Mouse (Mus musculus): Measurements from ENCODE around the gene Hand1. TPM values are rescaled to one million over a fixed set of nuclear protein-coding genes. Genes with fewer than 3 reads are reported as not detected.
"Not testable (repeated sequence)": the region's sequence is repeated elsewhere in the genome, so short reads cannot be mapped to it uniquely, and the experiment has no call there.

Hand1 gene
- polyA plus RNA-seq, 1 experiment = not detected

DNA sequence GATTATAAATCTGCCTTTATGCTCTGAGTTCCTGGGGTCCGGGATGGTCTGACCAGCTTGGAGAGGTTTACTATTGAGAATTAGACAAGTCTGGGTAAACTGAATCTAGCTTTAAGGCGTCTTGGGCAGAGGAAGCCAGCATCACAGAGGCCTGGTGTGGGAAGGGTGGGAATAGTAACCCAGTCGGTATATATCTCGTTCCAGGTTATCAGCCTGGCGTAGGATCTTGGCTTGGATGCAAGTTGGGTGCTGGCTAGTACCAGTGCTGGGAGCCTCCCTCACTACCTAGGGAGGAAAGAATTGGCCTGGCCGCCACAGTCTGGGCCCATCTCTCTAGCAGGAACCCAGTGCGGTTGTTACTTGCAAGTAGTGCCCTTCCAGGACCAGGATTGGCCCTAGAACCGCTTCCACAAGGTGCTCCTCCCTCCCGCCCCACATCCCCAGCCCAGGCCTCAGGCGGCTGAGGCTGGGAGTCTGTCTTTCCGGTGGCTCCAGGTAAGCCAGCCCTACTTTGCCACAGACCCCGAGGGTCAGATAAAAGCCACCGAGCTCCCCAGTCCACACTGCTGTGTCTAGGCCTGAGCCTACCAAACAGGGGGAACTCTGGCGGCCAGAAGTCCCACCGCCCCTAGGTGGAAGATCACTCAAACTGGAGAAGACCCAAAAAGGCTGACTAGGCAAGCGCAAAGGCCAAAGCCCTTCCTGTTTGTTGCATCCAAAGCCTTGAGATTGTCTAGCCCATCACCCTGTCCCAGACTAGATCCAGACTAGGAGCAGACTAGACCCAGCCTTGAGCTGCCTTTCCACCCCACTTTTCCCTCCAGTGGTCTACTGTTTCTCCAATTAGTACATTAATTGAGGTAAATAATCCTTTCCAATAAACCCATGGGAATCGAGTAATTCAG lies 2.5 kb downstream of the Hand1 start:
- peaks cover 42% of the 10 kb centered on the region for H3K27me3 ChIP-seq (ENCODE audit: control insufficient read depth, insufficient read depth, insufficient read length)
- H3K4me3 ChIP-seq = no peak overlapping the region
- H3K36me3 ChIP-seq (ENCODE audit: control insufficient read depth, insufficient read depth) = no peaks in the 10 kb centered on the region
- TF ChIP-seq TCF12 (IDR thresholded peaks at IDR 0.05; ENCODE audit: insufficient read depth, poor library complexity, severe bottlenecking) (no peak), USF1 (IDR thresholded peaks at IDR 0.05; ENCODE audit: low read depth) (no peak), MYOD1 (IDR thresholded peaks at IDR 0.05; ENCODE audit: control insufficient read depth in 1 of 3, insufficient read length in 2 of 3, low read depth in 2 of 3) (no peak), POLR2A (IDR thresholded peaks at IDR 0.05; ENCODE audit: insufficient read length, low read depth) (no peak), MYOG (IDR thresholded peaks at IDR 0.05; ENCODE audit: control insufficient read depth in 1 of 3, insufficient read depth in 1 of 3, insufficient read length in 2 of 3, low read depth in 2 of 3) (no peak)
- no peak overlapping the region for H3ac ChIP-seq (ENCODE audit: control insufficient read depth, insufficient read length)
- no peak overlapping the region for H3K4me2 ChIP-seq (ENCODE audit: low read depth)
- H3K79me2 ChIP-seq (ENCODE audit: control insufficient read depth, insufficient read depth) = no peaks in the 10 kb centered on the region

DNA sequence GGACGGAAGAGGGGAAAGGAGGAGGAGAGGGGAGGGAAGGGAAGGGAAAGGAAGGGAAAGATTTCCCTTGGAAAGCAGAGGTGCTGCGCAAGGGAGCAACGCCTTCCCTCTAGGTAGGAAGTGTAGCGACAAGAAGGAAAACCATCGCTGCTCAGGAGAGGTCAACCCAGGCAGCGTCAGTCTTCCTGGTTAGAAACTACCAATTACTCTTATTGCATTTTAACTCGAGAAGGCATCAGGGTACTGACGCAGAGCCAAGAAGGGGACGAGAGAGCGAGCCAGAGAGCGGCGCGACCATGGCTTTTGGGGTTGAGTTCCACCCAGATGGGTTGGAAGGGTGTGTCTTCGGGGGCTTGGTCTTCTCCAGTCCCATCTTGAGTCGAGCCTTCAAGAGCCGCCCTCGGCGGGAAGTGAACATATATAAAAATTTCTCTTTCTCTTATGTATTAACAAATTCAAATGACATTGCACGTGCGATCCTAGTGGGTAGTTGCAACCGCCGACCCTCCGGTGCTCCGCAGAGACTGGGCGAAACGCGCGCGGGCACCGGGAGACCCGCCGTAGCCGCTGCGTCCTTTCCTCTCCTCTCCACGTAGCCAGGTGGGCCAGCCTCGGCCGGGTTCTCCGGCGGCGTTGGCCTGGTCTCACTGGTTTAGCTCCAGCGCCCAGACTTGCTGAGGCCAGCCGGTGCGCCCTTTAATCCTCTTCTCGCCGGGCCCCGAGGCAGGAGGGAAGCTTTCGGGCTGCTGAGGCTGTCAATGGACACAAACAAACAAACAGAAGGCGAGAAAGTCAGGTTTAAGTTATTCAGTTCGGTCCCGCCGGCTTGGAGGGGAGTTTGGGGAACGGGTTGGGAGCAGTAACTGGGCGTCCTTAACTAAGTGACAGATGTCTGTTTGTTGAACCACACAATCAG lies 3.4 kb downstream of the Hand1 start:
- Histone ChIP-seq H3K36me3 (ENCODE audit: control insufficient read depth, insufficient read depth) (no peaks in the 10 kb centered on the region), H3K27me3 (ENCODE audit: control insufficient read depth, insufficient read depth, insufficient read length) (peaks cover 42% of the 10 kb centered on the region), H3K4me2 (ENCODE audit: low read depth) (no peak overlapping the region), H3ac (ENCODE audit: control insufficient read depth, insufficient read length) (no peak overlapping the region), H3K4me3 (no peak overlapping the region), H3K79me2 (ENCODE audit: control insufficient read depth, insufficient read depth) (no peaks in the 10 kb centered on the region)
- TF ChIP-seq POLR2AphosphoS2 (IDR thresholded peaks at IDR 0.05; ENCODE audit: insufficient read length, low read depth) (no peak), TCF12 (IDR thresholded peaks at IDR 0.05; ENCODE audit: insufficient read depth, poor library complexity, severe bottlenecking) (no peak), MYOD1 (IDR thresholded peaks at IDR 0.05; ENCODE audit: control insufficient read depth in 1 of 3, insufficient read length in 2 of 3, low read depth in 2 of 3) (no peak), TCF3 (IDR thresholded peaks at IDR 0.05; ENCODE audit: insufficient read length, low read depth) (no peak), CEBPB (IDR thresholded peaks at IDR 0.05; ENCODE audit: insufficient read depth, poor library complexity, severe bottlenecking) (no peak), SRF (IDR thresholded peaks at IDR 0.05; ENCODE audit: control insufficient read depth, insufficient read length, low read depth) (no peak), USF1 (IDR thresholded peaks at IDR 0.05; ENCODE audit: low read depth) (no peak), POLR2A (IDR thresholded peaks at IDR 0.05; ENCODE audit: insufficient read length, low read depth) (no peak), E2F4 (IDR thresholded peaks at IDR 0.05; ENCODE audit: insufficient read depth) (no peak), MAX (IDR thresholded peaks at IDR 0.05; ENCODE audit: low read depth) (no peak), MYOG (IDR thresholded peaks at IDR 0.05; ENCODE audit: control insufficient read depth in 1 of 3, insufficient read depth in 1 of 3, insufficient read length in 2 of 3, low read depth in 2 of 3) (no peak)

DNA sequence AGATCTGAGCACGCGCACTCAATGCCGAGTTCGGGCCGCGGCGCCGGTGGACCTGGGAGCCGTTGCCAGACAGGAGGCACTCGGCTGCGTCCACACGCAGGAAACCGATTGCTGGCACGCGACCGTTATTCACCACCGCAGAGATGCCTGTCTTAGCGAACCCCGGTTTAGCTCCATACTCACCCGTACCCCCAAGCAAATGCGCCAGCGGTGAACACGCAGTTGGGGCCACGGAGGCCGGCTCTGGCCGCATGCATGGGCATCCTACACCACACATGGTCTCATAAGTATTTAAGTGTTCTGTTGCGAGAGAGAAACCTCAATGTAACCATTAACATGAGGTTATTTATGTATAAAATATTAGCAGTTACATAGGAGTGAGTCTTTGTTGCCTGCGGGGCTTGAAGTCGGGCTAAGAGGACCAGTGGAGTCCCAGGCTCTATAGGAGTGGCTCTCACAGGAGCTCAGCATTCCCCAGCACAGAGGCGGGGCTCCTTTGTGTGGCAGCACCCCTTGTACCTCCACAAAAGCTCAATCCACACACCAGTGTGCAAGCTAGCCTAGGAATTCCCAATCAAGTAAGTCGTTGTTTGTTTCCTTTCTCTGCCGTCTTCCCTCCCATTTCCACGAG lies 4.6 kb downstream of the Hand1 start:
- H3K36me3 ChIP-seq (ENCODE audit: control insufficient read depth, insufficient read depth) = no peaks in the 10 kb centered on the region
- TF ChIP-seq TCF12 (IDR thresholded peaks at IDR 0.05; ENCODE audit: insufficient read depth, poor library complexity, severe bottlenecking) (no peak), MAX (IDR thresholded peaks at IDR 0.05; ENCODE audit: low read depth) (no peak), CEBPB (IDR thresholded peaks at IDR 0.05; ENCODE audit: insufficient read depth, poor library complexity, severe bottlenecking) (no peak), REST (IDR thresholded peaks at IDR 0.05; ENCODE audit: insufficient read depth, insufficient read length) (no peak), POLR2A (IDR thresholded peaks at IDR 0.05; ENCODE audit: insufficient read length, low read depth) (no peak), SRF (IDR thresholded peaks at IDR 0.05; ENCODE audit: control insufficient read depth, insufficient read length, low read depth) (no peak), USF1 (IDR thresholded peaks at IDR 0.05; ENCODE audit: low read depth) (no peak), POLR2AphosphoS2 (IDR thresholded peaks at IDR 0.05; ENCODE audit: insufficient read length, low read depth) (no peak), MYOG (IDR thresholded peaks at IDR 0.05; ENCODE audit: control insufficient read depth in 1 of 3, insufficient read depth in 1 of 3, insufficient read length in 2 of 3, low read depth in 2 of 3) (no peak), E2F4 (IDR thresholded peaks at IDR 0.05; ENCODE audit: insufficient read depth) (no peak), MYOD1 (IDR thresholded peaks at IDR 0.05; ENCODE audit: control insufficient read depth in 1 of 3, insufficient read length in 2 of 3, low read depth in 2 of 3) (no peak), TCF3 (IDR thresholded peaks at IDR 0.05; ENCODE audit: insufficient read length, low read depth) (no peak)
- no peak overlapping the region for H3K4me2 ChIP-seq (ENCODE audit: low read depth)
- no peaks in the 10 kb centered on the region for H3K79me2 ChIP-seq (ENCODE audit: control insufficient read depth, insufficient read depth)
- no peak overlapping the region for H3K4me3 ChIP-seq
- peaks cover 37% of the 10 kb centered on the region for H3K27me3 ChIP-seq (ENCODE audit: control insufficient read depth, insufficient read depth, insufficient read length)
- no peak overlapping the region for H3ac ChIP-seq (ENCODE audit: control insufficient read depth, insufficient read length)

DNA sequence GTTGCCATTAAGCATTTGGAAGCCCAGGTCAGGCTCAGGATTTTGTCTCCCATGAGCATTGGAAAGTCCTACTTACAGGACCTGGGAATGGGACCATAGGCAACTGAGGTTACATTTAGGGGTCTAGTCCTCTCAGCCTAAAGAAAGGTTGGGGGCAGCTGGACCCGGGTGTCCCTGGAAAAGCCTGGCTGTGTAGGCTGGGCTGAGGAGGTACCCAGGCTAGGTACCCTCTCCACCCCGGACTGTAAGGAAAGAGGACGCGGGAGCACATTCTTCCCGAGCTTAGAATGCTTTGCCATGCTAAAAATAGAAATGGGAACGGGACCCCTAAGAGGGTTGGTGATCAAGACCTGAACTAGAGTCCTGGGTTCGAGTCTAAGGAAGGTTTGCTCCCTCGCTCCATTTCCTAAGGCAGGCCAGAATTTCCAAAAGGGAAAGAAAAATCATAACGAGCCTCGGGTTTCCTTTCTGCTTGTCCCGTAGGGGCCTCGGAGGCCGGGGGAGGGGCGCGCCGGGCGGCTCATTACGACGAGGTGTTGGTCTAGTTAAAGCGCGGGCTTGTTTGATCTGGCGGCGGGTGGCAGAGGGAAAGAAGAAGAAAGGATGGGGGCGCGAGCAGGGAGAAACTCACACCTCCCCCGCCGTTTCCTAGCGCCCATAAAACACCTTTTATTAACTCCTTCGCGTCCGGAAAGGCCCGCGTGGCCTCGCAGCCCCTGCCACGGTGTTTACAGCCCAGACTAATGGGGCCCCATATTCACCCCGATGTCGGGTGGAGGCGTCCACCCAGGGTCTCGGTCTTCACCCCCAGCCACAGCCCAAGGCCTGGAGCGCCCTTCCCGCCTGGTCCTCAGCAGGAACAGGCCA lies 5.3 kb downstream of the Hand1 start:
- no peak overlapping the region for H3K4me2 ChIP-seq (ENCODE audit: low read depth)
- H3K27me3 ChIP-seq (ENCODE audit: control insufficient read depth, insufficient read depth, insufficient read length) = peaks cover 37% of the 10 kb centered on the region
- TF ChIP-seq USF1 (IDR thresholded peaks at IDR 0.05; ENCODE audit: low read depth) = no peak
- TF ChIP-seq TCF3 (IDR thresholded peaks at IDR 0.05; ENCODE audit: insufficient read length, low read depth) = no peak
- no peak for TF ChIP-seq MYOD1 (IDR thresholded peaks at IDR 0.05; ENCODE audit: control insufficient read depth in 1 of 3, insufficient read length in 2 of 3, low read depth in 2 of 3)
- no peak for TF ChIP-seq E2F4 (IDR thresholded peaks at IDR 0.05; ENCODE audit: insufficient read depth)
- TF ChIP-seq CEBPB (IDR thresholded peaks at IDR 0.05; ENCODE audit: insufficient read depth, poor library complexity, severe bottlenecking) = no peak
- no peak for TF ChIP-seq TCF12 (IDR thresholded peaks at IDR 0.05; ENCODE audit: insufficient read depth, poor library complexity, severe bottlenecking)
- no peak for TF ChIP-seq POLR2AphosphoS2 (IDR thresholded peaks at IDR 0.05; ENCODE audit: insufficient read length, low read depth)
- no peak for TF ChIP-seq SRF (IDR thresholded peaks at IDR 0.05; ENCODE audit: control insufficient read depth, insufficient read length, low read depth)
- no peak for TF ChIP-seq MYOG (IDR thresholded peaks at IDR 0.05; ENCODE audit: control insufficient read depth in 1 of 3, insufficient read depth in 1 of 3, insufficient read length in 2 of 3, low read depth in 2 of 3)
- no peak for TF ChIP-seq REST (IDR thresholded peaks at IDR 0.05; ENCODE audit: insufficient read depth, insufficient read length)
- no peak for TF ChIP-seq MAX (IDR thresholded peaks at IDR 0.05; ENCODE audit: low read depth)
- no peak for TF ChIP-seq POLR2A (IDR thresholded peaks at IDR 0.05; ENCODE audit: insufficient read length, low read depth)
- H3K36me3 ChIP-seq (ENCODE audit: control insufficient read depth, insufficient read depth) = no peaks in the 10 kb centered on the region
- no peak overlapping the region for H3K4me3 ChIP-seq
- H3ac ChIP-seq (ENCODE audit: control insufficient read depth, insufficient read length) = no peak overlapping the region
- no peaks in the 10 kb centered on the region for H3K79me2 ChIP-seq (ENCODE audit: control insufficient read depth, insufficient read depth)

DNA sequence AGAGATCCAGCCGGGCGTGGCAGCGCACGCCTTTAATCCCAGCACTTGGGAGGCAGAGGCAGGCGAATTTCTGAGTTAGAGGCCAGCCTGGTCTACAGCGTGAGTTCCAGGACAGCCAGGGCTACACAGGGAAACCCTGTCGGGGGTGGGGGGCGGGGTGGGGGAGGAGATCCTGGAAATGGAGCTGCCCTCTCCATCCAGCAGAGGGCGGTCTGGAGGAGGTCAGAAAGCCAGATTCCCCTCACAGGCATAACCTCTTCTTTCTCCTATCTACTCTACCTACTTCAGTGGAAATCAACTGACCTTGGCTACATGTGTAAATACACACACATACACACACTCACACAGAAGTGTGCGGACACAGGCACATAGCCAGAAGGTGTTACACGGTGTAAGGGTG lies 7.4 kb downstream of the Hand1 start:
- not testable (repeated sequence) for H3ac ChIP-seq (ENCODE audit: control insufficient read depth, insufficient read length); H3K79me2 ChIP-seq (ENCODE audit: control insufficient read depth, insufficient read depth); H3K4me3 ChIP-seq; H3K4me2 ChIP-seq (ENCODE audit: low read depth); H3K36me3 ChIP-seq (ENCODE audit: control insufficient read depth, insufficient read depth)
- H3K27me3 ChIP-seq (ENCODE audit: control insufficient read depth, insufficient read depth, insufficient read length) = peaks cover 26% of the 10 kb centered on the region
